Mouse (Mus musculus): ENCODE data around the gene Hba-a1. TPM values are rescaled to one million over a fixed set of nuclear protein-coding genes. Genes with fewer than 3 reads are reported as not detected.
"Not testable (repeated sequence)": the region's sequence is repeated elsewhere in the genome, so short reads cannot be mapped to it uniquely, and the experiment has no call there.

The Hba-a1 gene
- total and polyA plus RNA-seq, 2 experiments from 2014 or later = 405 to 490 TPM

DNA sequence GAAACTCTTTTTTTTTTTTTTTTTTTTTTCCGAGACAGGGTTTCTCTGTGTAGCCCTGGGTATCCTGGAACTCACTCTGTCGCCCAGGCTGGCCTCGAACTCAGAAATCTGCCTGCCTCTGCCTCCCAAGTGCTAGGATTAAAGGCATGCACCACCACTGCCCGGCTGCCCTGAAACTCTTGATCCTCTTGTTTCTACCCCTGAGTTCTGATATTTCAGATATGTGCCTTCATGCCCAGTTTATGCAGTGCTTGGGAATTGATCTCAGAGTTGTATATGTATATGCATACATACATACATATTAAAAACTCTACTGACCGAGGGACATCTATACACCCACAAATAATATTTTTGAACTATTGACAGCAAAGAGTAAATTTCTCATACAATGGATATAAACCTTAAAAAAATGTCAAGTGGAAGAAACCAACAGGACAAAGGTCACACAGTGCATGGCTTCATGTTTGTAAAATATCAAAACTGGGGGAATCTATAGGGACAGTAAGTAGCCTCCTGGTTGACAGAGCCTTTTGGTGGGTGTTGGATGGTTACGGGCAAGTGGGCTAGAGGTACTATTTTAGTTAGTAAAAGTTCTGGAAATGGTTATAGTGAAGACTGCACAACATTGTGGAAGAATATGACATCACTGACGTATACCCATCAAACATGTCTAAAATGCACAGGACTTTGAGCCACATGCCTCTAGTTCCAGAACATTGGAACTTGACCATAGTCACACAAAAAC lies 1.9 kb downstream of the Hba-a1 start:
- no peak overlapping the region for H3K4me3 ChIP-seq (ENCODE audit: low read depth, low read length)
- no peak overlapping the region for H3K9ac ChIP-seq
- peaks cover 5% of the 10 kb centered on the region; the same call in 1 of the 2 replicates for H3K27me3 ChIP-seq (ENCODE audit: insufficient read depth, low read length)
- no peaks in the 10 kb centered on the region for H3K9me3 ChIP-seq (ENCODE audit: low read length)
- 86% methylated on average over 7 of the region's 7 CpGs for WGBS
- H3K4me2 ChIP-seq (ENCODE audit: low read depth) = no peak overlapping the region
- no peaks in the 10 kb centered on the region for H3K4me1 ChIP-seq (ENCODE audit: insufficient read depth)
- H3K36me3 ChIP-seq (ENCODE audit: insufficient read depth) = no peaks in the 10 kb centered on the region
- no peak for DNase-seq
- TF ChIP-seq CTCF (IDR thresholded peaks at IDR 0.05; ENCODE audit: low read depth) = no peak
- ATAC-seq = no peak
- H3K27ac ChIP-seq (ENCODE audit: low read depth, low read length) = no peak overlapping the region

DNA sequence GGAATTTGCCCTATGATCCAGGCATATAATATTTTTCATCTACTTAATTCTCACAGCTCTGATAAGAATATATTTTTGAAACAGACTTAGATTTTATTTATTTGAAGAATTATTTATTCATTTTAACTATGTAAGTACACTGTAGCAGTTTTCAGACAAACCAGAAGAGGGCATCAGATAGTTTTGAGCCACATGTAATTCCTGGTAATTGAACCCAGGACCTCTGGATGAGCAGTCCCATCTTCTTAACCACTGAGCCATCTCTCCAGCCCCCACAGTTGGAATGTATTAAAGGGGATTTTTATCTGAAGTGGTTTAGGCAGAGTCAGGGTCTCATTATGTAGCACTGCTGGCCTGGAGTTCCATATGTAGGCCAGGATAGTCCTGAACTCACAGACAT lies 2.6 kb downstream of the Hba-a1 start:
- not testable (repeated sequence) for H3K4me3 ChIP-seq (ENCODE audit: low read depth, low read length); H3K4me2 ChIP-seq (ENCODE audit: low read depth); H3K27me3 ChIP-seq (ENCODE audit: insufficient read depth, low read length); ATAC-seq; H3K27ac ChIP-seq (ENCODE audit: low read depth, low read length); H3K9me3 ChIP-seq (ENCODE audit: low read length); H3K36me3 ChIP-seq (ENCODE audit: insufficient read depth); H3K4me1 ChIP-seq (ENCODE audit: insufficient read depth); H3K9ac ChIP-seq; DNase-seq
- TF ChIP-seq CTCF (IDR thresholded peaks at IDR 0.05; ENCODE audit: low read depth) = peak; percentile 13; the same call in 1 of the 2 replicates

DNA sequence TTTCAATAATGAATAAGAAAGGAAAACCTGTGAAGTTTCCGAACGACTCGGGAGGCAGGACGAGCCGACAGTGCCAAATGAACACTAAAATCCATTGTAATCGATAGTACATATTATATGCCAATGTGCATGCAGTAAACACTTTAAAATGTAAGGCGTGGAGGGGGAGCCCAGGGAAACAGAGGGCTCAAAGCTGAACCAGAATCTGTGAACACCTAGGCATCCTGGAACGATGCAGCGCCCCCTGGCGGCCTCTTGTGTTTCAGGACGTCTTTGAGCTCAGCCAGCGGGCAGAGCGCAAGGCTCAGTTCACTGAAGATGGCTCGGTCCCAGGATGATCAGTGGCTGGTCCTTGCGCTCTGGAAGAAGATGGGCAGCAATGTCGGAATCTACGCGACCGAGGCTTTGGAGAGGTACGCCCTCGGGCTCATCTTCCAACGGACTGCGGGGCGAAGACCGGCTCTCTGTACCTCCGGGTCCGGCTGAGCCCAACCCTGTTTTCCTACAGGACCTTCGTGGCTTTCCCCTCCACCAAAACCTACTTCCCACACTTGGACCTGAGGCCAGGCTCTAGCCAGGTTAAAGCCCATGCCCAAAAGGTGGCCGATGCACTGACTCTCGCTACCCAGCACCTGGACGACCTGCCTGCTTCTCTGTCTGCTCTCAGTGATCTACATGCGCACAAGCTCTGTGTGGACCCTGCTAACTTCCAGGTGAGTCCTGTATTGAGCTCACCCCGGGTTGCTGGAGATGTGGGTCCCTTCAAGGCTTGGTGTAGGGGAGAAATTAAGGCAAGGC lies 3.6 kb downstream of the Hba-a1 start, which contains the start of gene Hbq1b:
Gene Hbq1b, plus strand, starts transcription at position 271 of the 798 bp plus-strand sequence.
- not testable (repeated sequence) for H3K27me3 ChIP-seq (ENCODE audit: insufficient read depth, low read length); H3K9me3 ChIP-seq (ENCODE audit: low read length); H3K4me1 ChIP-seq (ENCODE audit: insufficient read depth); H3K27ac ChIP-seq (ENCODE audit: low read depth, low read length); H3K36me3 ChIP-seq (ENCODE audit: insufficient read depth)
- ATAC-seq = peak; percentile 94
- DNase-seq = peak; percentile 78
- peak; percentile 87 for TF ChIP-seq CTCF (IDR thresholded peaks at IDR 0.05; ENCODE audit: low read depth)
- WGBS = 21% methylated on average over 30 of the region's 33 CpGs
- H3K4me2 ChIP-seq (ENCODE audit: low read depth) = peak within 1 kb of the TSS; percentile 59
- peak within 1 kb of the TSS; percentile 30 for H3K4me3 ChIP-seq (ENCODE audit: low read depth, low read length)
- peak within 1 kb of the TSS; percentile 41; the same call in 1 of the 2 replicates for H3K9ac ChIP-seq

DNA sequence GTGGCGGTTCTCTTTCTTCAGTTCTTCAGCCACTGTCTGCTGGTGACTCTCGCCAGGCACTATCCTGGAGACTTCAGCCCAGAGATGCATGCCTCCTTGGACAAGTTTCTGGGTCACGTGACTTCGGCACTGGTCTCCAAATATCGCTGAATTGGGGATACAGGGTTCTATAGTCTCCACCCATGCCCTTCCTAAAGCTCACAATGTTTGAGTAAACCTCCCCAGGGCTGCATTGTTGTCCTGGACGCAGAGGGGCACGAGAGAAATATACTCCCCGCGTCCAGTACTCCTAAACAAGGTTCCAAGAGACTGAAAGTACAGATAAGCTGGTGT lies 4.1 kb downstream of the Hba-a1 start:
- Histone ChIP-seq H3K4me1 (ENCODE audit: insufficient read depth) (no peaks in the 10 kb centered on the region), H3K4me2 (ENCODE audit: low read depth) (peak overlapping the region; percentile 59), H3K9ac (no peak overlapping the region), H3K4me3 (ENCODE audit: low read depth, low read length) (peak overlapping the region; percentile 30; the same call in 1 of the 2 replicates), H3K36me3 (ENCODE audit: insufficient read depth) (no peaks in the 10 kb centered on the region), H3K27me3 (ENCODE audit: insufficient read depth, low read length) (peaks cover 5% of the 10 kb centered on the region; the same call in 1 of the 2 replicates), H3K9me3 (ENCODE audit: low read length) (no peaks in the 10 kb centered on the region), H3K27ac (ENCODE audit: low read depth, low read length) (no peak overlapping the region)
- DNase-seq (no peak), ATAC-seq (no peak)
- no peak for TF ChIP-seq CTCF (IDR thresholded peaks at IDR 0.05; ENCODE audit: low read depth)
- WGBS = 72% methylated on average over 9 of the region's 9 CpGs

DNA sequence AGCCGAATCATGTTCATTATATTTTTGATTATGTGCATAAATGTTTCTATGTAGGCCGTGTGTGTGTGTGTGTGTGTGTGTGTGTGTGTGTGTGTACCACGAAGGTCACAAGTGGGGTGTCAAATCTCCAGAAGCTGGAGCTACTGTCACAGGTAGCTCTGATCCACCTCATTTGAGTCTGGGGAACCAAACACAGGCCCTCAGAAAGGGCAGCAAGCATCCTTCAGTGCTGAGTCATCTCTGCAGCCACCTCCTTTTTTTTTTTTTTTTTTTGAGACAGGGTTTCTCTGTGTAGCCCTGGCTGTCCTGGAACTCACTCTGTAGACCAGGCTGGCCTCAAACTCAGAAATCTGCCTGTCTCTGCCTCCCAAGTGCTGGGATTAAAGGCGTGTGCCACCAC lies 9.5 kb downstream of the Hba-a1 start:
- not testable (repeated sequence) for H3K9me3 ChIP-seq (ENCODE audit: low read length); H3K27ac ChIP-seq (ENCODE audit: low read depth, low read length); H3K4me1 ChIP-seq (ENCODE audit: insufficient read depth); H3K4me2 ChIP-seq (ENCODE audit: low read depth); H3K4me3 ChIP-seq (ENCODE audit: low read depth, low read length); DNase-seq; ATAC-seq; H3K36me3 ChIP-seq (ENCODE audit: insufficient read depth); H3K9ac ChIP-seq; H3K27me3 ChIP-seq (ENCODE audit: insufficient read depth, low read length)
- 81% methylated on average over 4 of the region's 4 CpGs for WGBS

DNA sequence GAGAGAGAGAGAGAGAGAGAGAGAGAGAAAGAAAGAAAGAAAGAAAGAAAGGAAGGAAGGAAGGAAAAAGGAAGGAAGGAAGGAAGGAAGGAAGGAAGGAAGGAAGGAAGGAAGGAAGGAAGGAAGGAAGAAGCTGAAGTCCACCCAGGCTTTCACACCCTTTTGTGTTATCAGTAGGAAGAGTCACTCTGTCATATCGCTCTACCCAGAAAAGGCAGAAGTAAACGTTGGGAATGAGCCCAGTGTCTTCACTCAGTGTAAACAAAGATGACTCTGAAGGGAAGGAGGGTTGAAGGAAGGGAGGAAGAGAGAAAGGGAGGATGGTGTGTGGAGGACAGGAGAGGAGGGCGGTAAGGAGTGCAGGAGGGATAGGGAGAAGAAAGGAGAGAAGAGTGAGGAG lies 10.2 kb downstream of the Hba-a1 start:
- H3K9ac ChIP-seq; H3K27ac ChIP-seq (ENCODE audit: low read depth, low read length); ATAC-seq; H3K4me3 ChIP-seq (ENCODE audit: low read depth, low read length); H3K27me3 ChIP-seq (ENCODE audit: insufficient read depth, low read length); H3K4me2 ChIP-seq (ENCODE audit: low read depth); H3K4me1 ChIP-seq (ENCODE audit: insufficient read depth); H3K36me3 ChIP-seq (ENCODE audit: insufficient read depth); H3K9me3 ChIP-seq (ENCODE audit: low read length); DNase-seq: not testable (repeated sequence)
- WGBS = 71% methylated on average over 3 of the region's 3 CpGs

DNA sequence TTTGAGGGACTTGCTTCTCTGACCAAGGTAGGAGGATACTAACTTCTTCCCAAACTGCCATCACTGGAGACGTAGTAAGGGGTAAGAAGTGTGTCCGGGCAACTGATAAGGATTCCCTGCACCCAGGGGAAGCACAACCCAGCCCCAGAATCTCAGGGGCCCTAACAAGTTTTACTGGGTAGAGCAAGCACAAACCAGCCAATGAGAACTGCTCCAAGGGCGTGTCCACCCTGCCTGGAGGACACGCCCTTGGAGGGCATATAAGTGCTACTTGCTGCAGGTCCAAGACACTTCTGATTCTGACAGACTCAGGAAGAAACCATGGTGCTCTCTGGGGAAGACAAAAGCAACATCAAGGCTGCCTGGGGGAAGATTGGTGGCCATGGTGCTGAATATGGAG lies 12.9 kb downstream of the Hba-a1 start, which contains the start of gene Hba-a2:
Gene Hba-a2, plus strand, starts transcription at position 287 of the 400 bp plus-strand sequence.
- H3K4me2 ChIP-seq (ENCODE audit: low read depth); H3K9me3 ChIP-seq (ENCODE audit: low read length); H3K27me3 ChIP-seq (ENCODE audit: insufficient read depth, low read length); DNase-seq; H3K9ac ChIP-seq; H3K4me3 ChIP-seq (ENCODE audit: low read depth, low read length); ATAC-seq; H3K36me3 ChIP-seq (ENCODE audit: insufficient read depth); H3K4me1 ChIP-seq (ENCODE audit: insufficient read depth); H3K27ac ChIP-seq (ENCODE audit: low read depth, low read length): not testable (repeated sequence)
- no CpG with 5 or more reads among the region's 4 CpGs for WGBS

DNA sequence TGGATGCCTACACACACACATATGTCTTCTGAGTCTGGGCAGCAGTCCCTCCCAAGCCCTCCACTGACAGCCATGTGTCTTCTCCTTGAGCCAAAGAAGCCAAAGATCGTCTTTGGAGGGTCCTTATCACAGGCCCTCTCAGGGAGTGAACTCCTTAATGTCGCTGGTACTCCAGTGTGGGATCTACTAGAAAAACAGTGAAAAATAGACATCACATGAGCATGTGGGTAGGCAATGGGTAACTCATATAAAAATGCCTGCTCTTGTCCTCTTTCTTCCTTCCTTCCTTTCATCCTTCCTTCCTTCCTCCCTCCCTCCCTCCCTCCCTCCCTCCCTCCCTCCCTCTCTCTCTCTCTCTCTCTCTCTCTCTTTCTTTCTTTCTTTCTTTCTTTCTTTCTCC lies 14.1 kb downstream of the Hba-a1 start:
- not testable (repeated sequence) for H3K4me3 ChIP-seq (ENCODE audit: low read depth, low read length)

More for the DNA sequence above, 14.1 kb downstream of the Hba-a1 start:
- not testable (repeated sequence) for H3K4me1 ChIP-seq (ENCODE audit: insufficient read depth); H3K9ac ChIP-seq; H3K27me3 ChIP-seq (ENCODE audit: insufficient read depth, low read length); H3K36me3 ChIP-seq (ENCODE audit: insufficient read depth); ATAC-seq; H3K9me3 ChIP-seq (ENCODE audit: low read length); H3K27ac ChIP-seq (ENCODE audit: low read depth, low read length); DNase-seq; H3K4me2 ChIP-seq (ENCODE audit: low read depth)
- WGBS = 60% methylated on average over 2 of the region's 2 CpGs
